Mouse (Mus musculus) neural tube, embryonic 11.5 days (tissue): ENCODE data around the gene Cars2. TPM values are rescaled to one million over a fixed set of nuclear protein-coding genes. Genes with fewer than 3 reads are reported as not detected.
A peak's percentile ranks its signal among the peaks of the same experiment; 100 is the strongest.

Experiments
- ATAC-seq: fragments of 200-750 bp; cut with Nextera tagmentation; 2 replicates; pipeline ENCODE4 v1.8.0; 2017; ENCODE audit warnings: moderate number of reproducible peaks, mild to moderate bottlenecking, moderate TSS enrichment, moderate library complexity; ENCODE audit not compliant: insufficient read depth, low FRiP score, low TSS enrichment
- DNase-seq: peaks from one replicate; pipeline ENCODE4 v3.0.0-alpha.2; 2015; ENCODE audit warnings: low spot score
- H3K27ac ChIP-seq: fragments of 300-500 bp; sonication (generic); 2 replicates; pipeline ENCODE4 v1.5.1; 2014; ENCODE audit warnings: low read depth, mild to moderate bottlenecking, low read length
- H3K27me3 ChIP-seq: fragments of 300-500 bp; sonication (generic); 2 replicates; pipeline ENCODE4 v1.6.1; 2014; ENCODE audit warnings: mild to moderate bottlenecking, low read length, mixed read lengths; ENCODE audit not compliant: control insufficient read depth, insufficient read depth
- H3K36me3 ChIP-seq: fragments of 300-500 bp; sonication (generic); 2 replicates; pipeline ENCODE4 v1.6.1; 2014; ENCODE audit warnings: mild to moderate bottlenecking, low read length, moderate library complexity, mixed read lengths; ENCODE audit not compliant: control insufficient read depth, insufficient read depth
- H3K4me1 ChIP-seq: fragments of 300-500 bp; sonication (generic); 2 replicates; pipeline ENCODE4 v1.6.1; 2014; ENCODE audit warnings: low read length, mixed read lengths; ENCODE audit not compliant: control insufficient read depth, insufficient read depth
- H3K4me2 ChIP-seq: fragments of 300-500 bp; sonication (generic); 2 replicates; pipeline ENCODE4 v1.6.1; 2014; ENCODE audit warnings: low read depth, mild to moderate bottlenecking, moderate library complexity
- H3K4me3 ChIP-seq: fragments of 300-500 bp; sonication (generic); 2 replicates; pipeline ENCODE4 v1.5.1; 2014; ENCODE audit warnings: low read depth, low read length
- H3K9ac ChIP-seq: fragments of 300-500 bp; sonication (generic); 2 replicates; pipeline ENCODE4 v1.6.1; 2014; ENCODE audit warnings: mild to moderate bottlenecking, low read length
- H3K9me3 ChIP-seq: fragments of 300-500 bp; sonication (generic); 2 replicates; pipeline ENCODE4 v1.6.1; 2016; ENCODE audit warnings: low read length; ENCODE audit not compliant: control insufficient read depth
- WGBS: fragments of 180-500 bp; shearing (Covaris S2); extraction: QIAGEN DNeasy Blood & Tissue Kit; methylation state at CpG from one replicate; pipeline ENCODE4 v1.1.7; 2014; 5-methylcytosine and 5-hydroxymethylcytosine counted together
- polyA plus RNA-seq: library from polyadenylated mRNA; unstranded; fragments of >200 nt; fragmentation: Nextera tagmentation; extraction: Ambion mirVana; gene quantifications from 2 replicates; pipeline ENCODE4 v1.2.1, GENCODE M21; 2014

Cars2 gene
- polyA plus RNA-seq, 1 experiment from 2014 or later, result 19.1 TPM

GRCm38 (mm10) chr8:11549706-11550105, 877 bp downstream of the Cars2 start:
- Histone ChIP-seq H3K4me2 (peak overlapping the region; percentile 71), H3K27me3 (no peaks in the 10 kb centered on the region), H3K27ac (no peak overlapping the region), H3K36me3 (no peaks in the 10 kb centered on the region), H3K9ac (no peak overlapping the region; the same call in 1 of the 2 replicates), H3K9me3 (no peaks in the 10 kb centered on the region), H3K4me1 (peaks cover 7% of the 10 kb centered on the region), H3K4me3 (peak overlapping the region; percentile 77; the same call in 1 of the 2 replicates)
- ATAC-seq, result no peak
- peak; percentile 58 for DNase-seq
- 23% methylated on average over 7 of the region's 7 CpGs for WGBS

- WGBS, result 72% methylated on average over 6 of the region's 6 CpGs
- no peak overlapping the region for H3K27ac ChIP-seq
- peaks cover 4% of the 10 kb centered on the region for H3K4me1 ChIP-seq
- ATAC-seq (no peak), DNase-seq (no peak)
- no peak overlapping the region for H3K4me2 ChIP-seq
- H3K9ac ChIP-seq, result no peak overlapping the region
- H3K4me3 ChIP-seq, result no peak overlapping the region
- no peaks in the 10 kb centered on the region for H3K36me3 ChIP-seq
- H3K9me3 ChIP-seq, result no peaks in the 10 kb centered on the region
- no peaks in the 10 kb centered on the region for H3K27me3 ChIP-seq
Observed at GRCm38 (mm10) chr8:11547063-11547462, 3.5 kb downstream of the Cars2 start.

- H3K27me3 ChIP-seq, result no peaks in the 10 kb centered on the region
- H3K9me3 ChIP-seq, result no peaks in the 10 kb centered on the region
- H3K4me1 ChIP-seq, result no peaks in the 10 kb centered on the region
- ATAC-seq (no peak), DNase-seq (no peak)
- H3K36me3 ChIP-seq, result peaks cover 5% of the 10 kb centered on the region
- WGBS, result 50% methylated on average over 3 of the region's 3 CpGs
- H3K27ac ChIP-seq, result no peak overlapping the region
- no peak overlapping the region for H3K4me3 ChIP-seq
- no peak overlapping the region for H3K9ac ChIP-seq
- H3K4me2 ChIP-seq, result no peak overlapping the region
Observed at GRCm38 (mm10) chr8:11544386-11544785, 6.2 kb downstream of the Cars2 start.

GRCm38 (mm10) chr8:11542866-11543265, 7.7 kb downstream of the Cars2 start:
- Histone ChIP-seq H3K36me3 (peaks cover 5% of the 10 kb centered on the region), H3K27me3 (no peaks in the 10 kb centered on the region), H3K4me1 (no peaks in the 10 kb centered on the region), H3K9me3 (no peaks in the 10 kb centered on the region), H3K4me2 (no peak overlapping the region), H3K4me3 (no peak overlapping the region), H3K27ac (no peak overlapping the region), H3K9ac (no peak overlapping the region)
- no peak for DNase-seq
- 87% methylated on average over 4 of the region's 4 CpGs for WGBS
- ATAC-seq, result no peak

GRCm38 (mm10) chr8:11542031-11542430, 8.6 kb downstream of the Cars2 start:
- Histone ChIP-seq H3K27me3 (no peaks in the 10 kb centered on the region), H3K9ac (no peak overlapping the region), H3K4me3 (no peak overlapping the region), H3K4me2 (no peak overlapping the region), H3K27ac (no peak overlapping the region), H3K36me3 (peaks cover 5% of the 10 kb centered on the region), H3K4me1 (no peaks in the 10 kb centered on the region), H3K9me3 (no peaks in the 10 kb centered on the region)
- ATAC-seq, result no peak
- WGBS, result 97% methylated on average over 12 of the region's 12 CpGs
- DNase-seq, result no peak

- Histone ChIP-seq H3K4me1 (no peaks in the 10 kb centered on the region), H3K27me3 (no peaks in the 10 kb centered on the region), H3K9me3 (no peaks in the 10 kb centered on the region), H3K9ac (no peak overlapping the region), H3K27ac (no peak overlapping the region), H3K4me3 (no peak overlapping the region), H3K36me3 (peaks cover 5% of the 10 kb centered on the region), H3K4me2 (no peak overlapping the region)
- no peak for ATAC-seq
- WGBS, result 90% methylated on average over 8 of the region's 8 CpGs
- DNase-seq, result no peak
Observed at GRCm38 (mm10) chr8:11540182-11540581, 10.4 kb downstream of the Cars2 start.

GRCm38 (mm10) chr8:11539049-11539448, 11.5 kb downstream of the Cars2 start:
- over 99% methylated on average over 4 of the region's 4 CpGs for WGBS
- ATAC-seq (no peak), DNase-seq (no peak)
- no peaks in the 10 kb centered on the region for H3K4me1 ChIP-seq
- no peak overlapping the region for H3K27ac ChIP-seq
- no peak overlapping the region for H3K9ac ChIP-seq
- no peaks in the 10 kb centered on the region for H3K9me3 ChIP-seq
- H3K27me3 ChIP-seq, result no peaks in the 10 kb centered on the region
- H3K4me2 ChIP-seq, result no peak overlapping the region
- H3K36me3 ChIP-seq, result peaks cover 5% of the 10 kb centered on the region
- H3K4me3 ChIP-seq, result no peak overlapping the region

- no peak overlapping the region for H3K9ac ChIP-seq
- no peaks in the 10 kb centered on the region for H3K36me3 ChIP-seq
- H3K4me3 ChIP-seq, result no peak overlapping the region
- WGBS, result 51% methylated on average over 9 of the region's 9 CpGs
- H3K4me2 ChIP-seq, result no peak overlapping the region
- H3K27ac ChIP-seq, result no peak overlapping the region
- ATAC-seq (no peak), DNase-seq (no peak)
- no peaks in the 10 kb centered on the region for H3K9me3 ChIP-seq
- no peaks in the 10 kb centered on the region for H3K27me3 ChIP-seq
- no peaks in the 10 kb centered on the region for H3K4me1 ChIP-seq
Observed at GRCm38 (mm10) chr8:11534494-11534893, 16.1 kb downstream of the Cars2 start.

GRCm38 (mm10) chr8:11530849-11531248, 19.7 kb downstream of the Cars2 start:
- Histone ChIP-seq H3K36me3 (no peaks in the 10 kb centered on the region), H3K4me3 (no peak overlapping the region), H3K4me1 (no peaks in the 10 kb centered on the region), H3K4me2 (no peak overlapping the region), H3K9me3 (no peaks in the 10 kb centered on the region), H3K27ac (no peak overlapping the region), H3K9ac (no peak overlapping the region), H3K27me3 (no peaks in the 10 kb centered on the region)
- WGBS, result 72% methylated on average over 4 of the region's 4 CpGs
- DNase-seq, result no peak
- ATAC-seq, result no peak
